Mouse (Mus musculus): ENCODE results near the gene Ptprd.

Gene Ptprd

DNA sequence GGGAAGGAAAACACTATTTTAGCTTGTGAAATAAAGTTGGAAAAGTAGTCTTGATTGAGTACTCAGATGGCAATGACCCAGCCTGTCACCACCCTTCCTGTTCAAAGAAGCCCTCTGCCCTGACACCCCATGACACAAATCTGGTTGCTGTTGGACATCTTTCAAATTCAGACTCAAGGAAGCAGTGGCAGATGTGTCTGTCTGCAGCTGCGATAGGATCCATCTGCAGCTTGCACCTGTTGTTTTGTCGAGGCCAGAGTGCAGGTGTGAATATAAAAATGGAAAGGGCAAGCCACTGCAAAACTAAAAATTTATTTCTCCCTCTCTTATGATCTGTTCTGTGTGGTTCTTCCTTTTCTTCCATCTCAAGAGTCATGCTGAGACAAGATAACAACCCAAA is 978.5 kb downstream of the Ptprd start:
- no peak for DNase-seq

DNA sequence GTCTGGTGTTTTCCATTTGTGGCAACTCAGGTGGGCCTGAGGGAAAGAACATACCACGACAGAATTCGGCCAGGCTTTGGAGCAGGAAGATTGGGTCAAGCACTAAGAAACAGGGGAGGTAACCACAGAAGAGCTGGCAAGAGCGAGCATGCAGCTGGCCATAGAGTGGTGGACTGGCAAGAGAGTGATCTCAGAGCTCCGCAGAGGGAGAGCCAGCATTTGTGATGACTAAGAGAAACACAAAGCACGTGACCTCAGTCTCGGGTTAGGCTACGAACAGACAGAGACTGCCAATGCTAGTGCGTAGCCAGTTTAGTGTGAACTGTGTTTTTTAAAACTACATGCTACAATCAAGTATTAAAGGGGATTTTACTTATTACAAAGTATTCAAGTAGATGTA is 1042.9 kb downstream of the Ptprd start:
- no peak for DNase-seq

DNA sequence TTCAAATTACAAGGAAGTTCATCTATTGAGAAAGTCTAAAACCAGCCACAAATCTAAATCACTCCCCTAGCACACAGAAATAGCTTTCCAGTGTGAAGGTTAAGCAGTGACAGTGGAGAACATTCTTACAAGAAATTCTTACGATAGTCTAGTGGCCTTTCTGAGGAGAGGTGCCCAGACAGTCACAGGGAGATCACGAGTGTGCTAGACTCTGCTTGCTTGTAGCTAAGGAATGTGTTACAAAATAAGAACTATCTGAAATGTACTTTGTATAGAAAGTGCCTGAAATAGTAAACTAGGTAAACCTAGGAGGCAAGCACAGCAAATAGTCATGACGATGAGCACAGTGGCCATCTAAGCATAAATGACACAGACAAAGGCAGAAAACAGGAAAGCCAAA is 1054.2 kb downstream of the Ptprd start:
- no peak for DNase-seq

DNA sequence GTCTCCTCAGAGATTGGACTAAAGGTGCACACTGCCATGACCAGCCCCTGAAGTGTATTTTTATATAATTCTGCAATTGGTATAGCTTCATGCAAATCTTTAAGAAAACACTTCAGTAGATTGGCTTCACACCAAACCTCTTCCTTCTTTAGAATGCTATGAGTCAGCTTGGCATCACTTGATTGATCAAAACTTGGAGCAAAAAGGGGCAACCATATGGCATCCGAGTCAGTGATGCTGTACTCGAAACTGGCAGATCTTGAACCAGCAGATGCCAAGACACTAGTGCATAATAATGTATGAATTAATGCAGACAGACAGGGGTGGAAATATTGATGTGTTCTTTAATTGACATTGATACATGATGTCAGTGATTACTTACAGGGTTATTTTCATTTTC is 1056.2 kb downstream of the Ptprd start:
- DNase-seq, result no peak

DNA sequence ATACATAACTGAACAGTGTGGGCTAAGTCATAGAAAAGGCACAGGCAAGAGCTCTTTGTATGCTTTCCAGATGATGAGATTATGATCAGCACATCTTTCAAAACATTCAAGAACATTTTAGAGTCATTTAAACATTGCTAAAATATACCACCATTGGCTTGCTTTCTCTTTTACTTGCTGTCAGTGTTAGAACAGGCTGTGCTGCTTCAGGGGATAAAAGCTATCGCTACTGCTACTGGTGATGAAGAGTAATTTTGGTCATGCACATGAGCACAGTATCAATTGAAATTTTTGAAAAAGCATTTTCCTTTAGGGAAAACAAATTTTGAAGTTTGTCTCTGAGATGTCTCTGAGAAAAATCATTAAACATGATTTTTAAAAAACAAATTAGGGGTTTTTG is 1056.7 kb downstream of the Ptprd start:
- DNase-seq, result no peak

DNA sequence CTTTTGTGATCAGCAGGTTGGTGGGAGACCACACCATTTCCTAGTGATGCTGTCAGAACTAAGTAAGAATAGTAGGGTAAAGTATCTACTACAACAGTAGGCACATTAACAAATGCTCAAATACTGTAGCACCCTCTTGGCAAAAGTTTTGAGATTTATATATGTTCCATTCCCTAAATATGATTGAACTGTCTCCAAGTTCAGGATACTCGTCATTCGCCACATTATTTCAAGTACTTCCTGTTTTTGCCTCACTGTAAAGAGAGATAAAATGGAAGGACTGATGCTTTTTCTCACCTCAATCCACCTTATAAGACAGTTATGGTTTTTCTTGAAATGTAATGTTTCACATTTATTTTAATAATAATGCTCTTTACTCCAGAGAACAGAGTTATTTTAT is 1086.9 kb downstream of the Ptprd start:
- DNase-seq, result no peak

DNA sequence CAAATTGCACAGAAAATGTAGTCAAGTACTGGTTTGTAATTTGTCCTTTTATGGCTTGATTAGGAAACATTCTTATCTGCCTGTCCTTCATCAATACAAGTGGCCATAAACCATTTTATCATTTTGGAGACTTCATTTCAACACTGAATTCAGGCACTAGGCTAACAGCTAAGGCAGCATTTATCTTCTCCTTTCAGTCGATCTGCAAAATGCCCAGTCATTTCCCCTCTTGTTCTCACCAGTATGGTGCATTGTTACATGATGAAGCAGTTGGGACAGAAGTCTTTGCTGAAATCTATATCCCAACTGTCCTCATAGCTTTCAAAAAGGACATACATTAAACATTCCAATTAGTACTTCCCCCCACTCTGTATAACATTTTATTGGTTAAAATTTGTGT is 1100.9 kb downstream of the Ptprd start:
- no peak for DNase-seq

DNA sequence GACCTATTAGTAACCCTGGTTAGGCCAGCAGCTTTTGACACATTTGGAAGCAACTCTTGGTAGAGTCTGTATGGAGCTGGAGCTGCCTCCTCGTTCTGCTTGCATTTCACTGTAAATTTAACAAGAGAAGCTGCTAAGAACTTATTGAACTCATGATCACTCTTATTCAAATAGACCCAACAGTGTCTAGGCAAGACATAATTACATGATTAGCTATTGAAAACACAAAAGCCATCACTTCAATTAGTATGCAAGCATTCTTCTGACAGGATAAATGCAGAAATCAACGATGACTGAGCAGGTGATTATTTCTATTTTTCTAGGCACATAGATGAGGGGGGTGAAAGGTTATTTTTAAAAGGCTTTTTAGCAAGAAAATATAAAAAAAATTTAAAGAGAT is 1104.5 kb downstream of the Ptprd start:
- no peak for DNase-seq

DNA sequence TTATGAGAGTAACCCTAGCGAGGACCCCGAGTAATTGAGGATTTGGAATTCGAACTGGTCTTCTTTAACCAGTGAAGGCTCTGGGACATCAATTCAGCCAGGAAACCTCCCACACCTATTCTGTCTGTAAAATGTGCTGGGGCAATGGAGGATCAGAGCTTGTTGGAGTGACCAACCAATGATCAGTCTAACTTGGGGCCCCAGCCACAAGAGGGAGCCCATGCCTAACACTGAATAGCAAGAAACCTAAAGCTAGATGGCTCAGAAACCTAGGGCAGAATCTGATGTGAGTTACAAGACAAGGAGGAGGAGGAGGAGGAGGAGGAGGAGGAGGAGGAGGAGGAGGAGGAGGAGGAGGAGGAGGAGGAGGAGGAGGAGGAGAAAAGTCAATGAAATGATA is 1128.6 kb downstream of the Ptprd start:
- DNase-seq, result peak; percentile 7

DNA sequence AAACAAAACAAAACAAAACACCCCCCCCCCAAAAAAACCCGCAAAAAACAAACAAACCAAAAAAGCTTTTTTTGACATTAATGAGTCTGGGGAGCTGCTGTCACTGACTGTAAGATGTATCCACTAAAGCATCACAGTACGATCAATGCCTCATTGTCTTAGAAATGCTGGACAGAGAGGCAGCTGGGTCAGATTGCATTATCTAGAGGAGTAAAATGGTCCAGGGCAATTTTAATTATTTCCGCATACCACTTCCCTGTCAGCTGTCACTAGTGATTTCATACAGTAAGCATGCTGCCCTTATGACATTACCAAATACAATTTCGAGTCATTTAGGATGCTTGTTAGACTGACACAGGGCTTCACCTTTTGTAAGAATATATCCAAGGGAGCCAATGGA is 1134.2 kb downstream of the Ptprd start:
- no peak for DNase-seq

DNA sequence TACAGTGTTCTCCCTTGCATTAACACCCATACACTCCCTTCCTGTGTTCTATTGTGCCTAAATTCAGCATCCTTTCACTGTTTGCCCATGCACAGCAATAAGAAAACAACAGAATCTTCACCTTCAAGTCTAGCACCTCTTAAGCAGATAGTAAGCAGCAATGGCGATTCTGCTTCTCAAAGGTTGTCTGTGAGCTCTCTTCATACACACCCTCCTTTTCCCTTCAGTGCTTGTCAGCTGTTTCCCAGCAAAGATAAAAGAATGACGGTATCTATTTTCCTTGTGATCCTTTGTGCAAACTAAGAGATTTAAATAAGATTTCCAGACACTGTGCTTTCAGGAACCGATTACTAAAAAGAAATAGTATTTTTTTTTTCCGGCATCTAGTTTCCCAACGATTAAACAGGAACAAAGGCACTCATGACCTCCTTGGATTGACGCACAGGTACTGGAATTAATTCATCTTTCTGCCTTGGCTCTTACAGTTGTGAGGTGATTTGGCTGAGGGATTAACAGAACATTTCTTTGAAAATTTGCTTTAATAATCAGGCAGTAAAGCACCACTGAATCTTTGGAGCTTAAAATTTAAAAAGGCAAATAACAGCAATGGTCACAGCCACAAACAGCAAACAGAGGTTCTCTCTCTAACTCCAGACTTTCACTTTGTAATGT is 1161.1 kb downstream of the Ptprd start:
- no peak for DNase-seq

DNA sequence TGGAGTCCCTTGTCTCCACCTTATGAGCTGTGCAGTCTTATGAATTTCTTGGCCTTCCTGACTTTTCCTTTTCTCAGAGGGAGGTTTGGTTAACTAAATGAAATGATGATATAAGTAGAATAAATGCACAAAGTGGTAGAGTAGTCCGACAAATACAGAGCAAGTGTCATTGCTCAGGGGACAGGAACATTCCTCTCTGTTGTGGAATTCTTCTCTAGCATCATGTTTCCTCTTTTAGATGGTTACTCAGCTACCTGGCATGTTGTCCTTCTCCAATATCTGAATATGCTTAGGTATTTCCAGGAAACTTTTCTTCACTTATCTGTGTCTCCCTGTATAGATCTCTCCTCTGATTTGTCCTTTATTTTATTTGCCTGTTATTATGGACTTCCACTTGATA is 1207.3 kb downstream of the Ptprd start:
- no peak for DNase-seq

DNA sequence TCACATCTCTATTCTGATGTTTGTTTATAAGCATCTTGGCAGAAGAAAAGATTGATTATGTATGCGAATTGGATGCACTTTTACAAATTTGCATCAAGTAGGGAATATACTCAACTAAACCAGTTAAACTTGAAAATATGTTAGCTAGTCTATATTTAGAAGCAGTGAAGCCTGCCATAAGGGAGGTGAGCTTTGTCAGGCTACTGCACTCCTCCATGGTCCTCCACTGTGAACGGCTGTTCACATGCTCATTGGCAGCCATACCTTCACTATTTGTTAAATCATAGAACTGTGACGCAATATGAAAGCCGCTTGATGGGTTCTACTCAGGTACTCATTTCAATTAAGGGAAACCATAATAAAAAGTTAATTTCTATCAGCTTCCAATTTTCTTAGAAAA is 1215.6 kb downstream of the Ptprd start:
- no peak for DNase-seq

DNA sequence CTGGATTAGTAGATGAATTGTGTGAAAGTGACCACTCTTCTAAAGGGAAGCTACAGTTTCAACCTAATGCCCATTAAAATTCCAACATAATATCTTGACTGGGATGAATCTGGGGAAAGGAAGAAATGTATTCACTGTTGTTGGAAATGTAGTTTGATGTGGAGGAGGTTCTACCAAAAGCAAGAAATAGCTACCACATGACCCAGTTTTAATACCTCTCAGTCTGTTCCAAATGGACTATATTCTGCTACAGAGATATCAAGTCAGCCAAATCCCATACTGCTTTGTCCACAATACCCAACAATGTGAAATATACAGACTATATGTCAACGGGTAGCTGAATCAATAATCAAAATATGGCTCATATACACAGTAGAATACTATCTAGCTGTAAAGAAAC is 1221.8 kb downstream of the Ptprd start:
- no peak for DNase-seq

DNA sequence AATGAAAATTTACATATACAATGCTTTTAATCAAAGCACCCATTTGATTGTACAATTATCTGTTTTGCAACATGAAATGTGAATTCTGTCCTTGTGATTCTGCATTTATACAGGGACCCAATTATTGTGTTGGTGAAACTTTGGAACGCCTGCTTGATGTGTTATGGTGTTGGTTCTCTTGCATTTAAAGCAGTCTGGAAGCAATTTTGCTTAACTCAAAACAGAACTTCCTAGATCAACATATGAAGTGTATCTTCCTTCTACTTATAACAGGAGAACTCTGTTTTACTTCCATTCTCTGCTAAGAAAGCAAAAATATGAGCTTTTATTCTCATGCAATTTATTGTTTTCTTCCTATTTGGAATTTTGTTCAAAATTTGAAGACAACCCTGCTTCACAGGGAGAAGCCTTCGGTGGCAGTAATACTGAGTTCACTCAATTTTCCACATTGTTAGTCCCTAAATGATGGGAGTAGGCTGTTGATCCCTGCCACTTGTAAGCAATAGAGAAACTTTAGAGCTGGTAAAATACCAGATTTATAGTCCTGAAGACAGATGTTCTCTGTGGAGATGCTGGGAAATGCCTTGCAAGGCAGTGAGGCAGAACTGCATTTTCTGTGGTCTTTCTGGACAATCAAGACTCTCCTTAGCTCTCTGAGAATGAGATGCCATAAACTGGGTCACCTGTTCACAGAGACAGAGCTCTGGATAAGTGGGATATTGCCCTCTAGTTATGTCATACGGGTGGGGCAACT is 1234.5 kb downstream of the Ptprd start:
- DNase-seq, result no peak

DNA sequence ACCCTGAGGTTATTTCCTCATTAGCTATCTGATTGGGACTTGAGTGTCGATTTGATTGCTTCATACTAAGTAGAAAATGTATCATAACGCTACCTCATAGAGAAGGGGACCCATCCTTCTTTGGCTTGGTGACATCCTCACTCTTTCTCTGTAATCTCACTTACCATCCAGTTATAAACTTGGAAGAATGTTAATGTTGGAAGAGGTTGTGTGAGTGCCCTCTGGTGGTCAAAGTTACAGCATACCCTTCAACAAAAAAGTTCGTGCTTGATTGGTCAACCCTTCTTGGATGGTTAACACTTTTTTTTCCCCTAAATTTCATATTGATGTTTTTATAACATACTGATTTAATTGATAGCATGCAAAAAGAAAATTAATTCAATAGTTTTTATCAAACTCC is 1263.5 kb downstream of the Ptprd start:
- no peak for DNase-seq

DNA sequence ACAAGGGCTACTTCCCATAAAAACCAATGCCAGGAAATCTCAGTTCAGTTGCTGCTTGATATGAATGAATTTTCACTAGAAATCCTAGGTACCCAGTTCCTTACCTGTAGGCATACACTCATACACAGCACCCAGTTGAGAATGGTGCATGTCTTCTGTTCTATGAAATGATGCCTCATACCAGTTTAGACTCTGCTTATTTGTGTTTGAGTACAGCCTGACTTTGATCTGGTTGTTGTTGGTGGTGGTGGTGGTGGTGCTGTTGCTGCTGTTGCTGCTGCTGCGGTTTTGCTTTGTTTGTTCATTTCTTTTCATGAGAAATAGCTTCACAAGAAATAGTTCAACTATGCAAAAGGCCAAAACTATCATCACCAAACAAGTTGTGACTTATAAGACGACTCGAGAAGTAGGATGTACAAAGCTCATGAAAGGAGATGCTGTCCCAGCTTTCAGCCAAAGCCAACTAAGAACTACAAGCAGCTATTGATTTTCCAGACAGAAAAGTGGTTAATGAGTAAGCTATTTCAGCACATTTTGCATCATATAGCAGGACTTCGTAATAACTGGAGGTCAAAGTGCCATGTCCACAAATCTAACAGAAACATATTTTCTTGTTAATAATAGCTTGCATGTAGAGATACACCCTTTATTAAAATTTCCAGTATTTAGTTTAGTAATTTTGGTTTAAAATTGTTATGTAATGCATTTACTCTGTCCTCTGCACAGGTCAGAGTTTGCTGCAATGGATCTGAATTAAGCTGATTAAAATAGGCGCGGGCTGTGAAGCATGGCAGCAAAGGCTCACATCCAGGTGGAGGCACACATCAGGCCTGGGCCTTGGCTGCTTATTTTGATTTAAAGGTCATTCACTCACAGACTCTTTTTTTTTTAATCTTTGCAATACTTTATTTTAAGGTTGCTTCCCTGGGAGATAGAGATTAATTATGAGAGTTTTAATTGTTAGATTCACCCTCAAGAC is 1270.1 kb downstream of the Ptprd start:
- no peak for DNase-seq

DNA sequence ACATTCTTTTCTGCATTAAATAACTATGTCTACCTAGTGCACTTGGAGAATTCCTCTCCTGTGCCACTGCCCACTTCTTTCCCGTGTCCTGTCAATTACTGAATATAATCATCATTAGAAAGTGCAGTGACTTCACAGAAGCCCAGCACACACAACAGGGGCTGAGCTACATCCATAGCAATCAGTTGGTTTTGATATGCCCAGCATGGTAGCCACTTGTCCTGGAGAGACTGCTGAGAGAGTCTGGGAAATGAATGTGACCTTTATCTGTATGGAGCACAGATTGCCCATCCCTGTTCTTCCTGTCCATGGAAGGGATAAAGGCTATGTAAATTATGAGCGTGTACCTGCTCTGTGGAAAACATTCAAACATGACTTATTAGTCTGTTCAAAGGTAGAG is 1280.2 kb downstream of the Ptprd start:
- DNase-seq, result no peak

DNA sequence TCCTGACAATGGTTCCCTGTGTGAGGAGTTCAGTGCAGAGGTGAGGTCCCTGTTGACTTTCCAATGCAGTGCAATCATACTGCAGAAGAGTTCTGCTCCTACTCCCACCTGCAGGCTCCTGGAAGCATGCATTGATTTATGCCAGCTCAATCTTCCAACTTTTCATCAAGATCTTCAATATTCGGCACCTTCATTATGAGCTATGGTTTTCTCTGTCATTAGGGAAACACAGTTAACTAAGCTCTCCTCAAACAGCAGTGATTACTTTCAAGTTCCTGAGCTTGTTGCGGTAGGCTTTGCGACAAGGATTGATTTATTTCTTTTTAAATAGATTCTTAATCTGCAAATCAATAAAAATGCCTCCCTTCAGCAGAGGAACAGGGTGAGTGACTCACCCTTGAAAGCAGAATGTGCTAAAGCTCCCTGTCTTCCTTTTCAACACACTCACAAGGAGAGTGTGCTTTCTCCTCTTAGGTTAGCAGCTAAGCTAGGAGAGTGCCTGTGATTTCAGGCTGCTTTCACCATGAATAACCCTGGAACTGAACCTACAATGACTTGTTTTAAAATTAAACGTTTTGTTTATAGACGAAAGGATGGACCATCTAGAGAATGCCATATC is 1298.1 kb downstream of the Ptprd start:
- no peak for DNase-seq

DNA sequence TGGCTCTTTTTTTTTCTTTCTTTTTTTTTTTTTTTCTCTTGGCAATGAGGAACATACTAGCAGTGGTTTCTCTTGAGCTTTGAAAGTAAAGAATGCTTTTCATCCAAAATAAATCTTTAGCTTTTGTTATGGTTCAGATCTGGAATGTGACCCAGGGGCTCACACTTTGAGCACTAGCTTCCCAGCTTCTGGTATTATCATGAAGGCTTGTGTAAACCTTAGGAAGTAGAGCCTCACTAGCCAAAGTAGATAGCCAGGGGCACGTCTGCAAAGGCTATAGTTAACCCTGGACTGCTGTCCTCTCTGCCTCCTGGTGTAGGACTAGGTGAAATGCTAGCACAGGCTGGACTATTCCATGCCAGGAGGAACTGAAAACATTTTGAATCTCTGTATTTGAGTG is 1310.1 kb downstream of the Ptprd start:
- DNase-seq, result no peak

DNA sequence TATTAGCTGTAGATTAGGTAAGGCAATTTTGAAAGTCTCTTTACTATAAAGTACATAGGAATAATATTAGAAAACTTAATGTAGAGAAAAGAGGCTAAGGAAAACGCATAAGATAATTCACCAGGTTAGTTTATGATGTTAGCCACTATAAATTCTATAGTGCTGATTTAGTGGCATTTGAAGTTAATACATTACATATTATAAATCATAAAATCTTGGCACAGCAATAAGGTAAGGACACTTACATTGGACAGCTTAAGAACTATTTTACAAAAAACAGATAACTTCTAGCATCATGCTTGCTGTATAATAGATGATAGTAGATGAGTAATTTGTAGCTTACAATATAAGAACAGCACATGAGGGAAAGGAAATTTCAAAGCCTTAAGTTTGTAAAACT is 1322.1 kb downstream of the Ptprd start:
- DNase-seq, result no peak

DNA sequence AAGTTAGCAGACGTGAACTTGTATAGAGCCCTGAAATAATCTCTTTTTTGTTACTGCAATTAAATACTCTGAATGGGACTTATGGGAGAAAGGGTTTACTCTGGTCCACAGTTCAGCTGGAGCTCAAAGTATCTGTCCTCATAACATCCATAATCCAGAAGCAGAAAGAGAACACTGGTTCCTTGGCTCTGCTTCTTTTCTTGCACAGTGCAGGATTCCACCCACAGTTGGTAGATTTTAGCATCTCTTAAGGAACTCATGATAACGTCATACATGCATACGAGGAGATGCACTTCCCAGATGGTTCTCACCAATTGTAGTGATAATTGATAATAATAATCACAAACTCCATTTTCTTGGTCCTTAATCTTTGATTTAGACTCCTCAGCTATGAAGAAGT is 1330.2 kb downstream of the Ptprd start:
- no peak for DNase-seq

DNA sequence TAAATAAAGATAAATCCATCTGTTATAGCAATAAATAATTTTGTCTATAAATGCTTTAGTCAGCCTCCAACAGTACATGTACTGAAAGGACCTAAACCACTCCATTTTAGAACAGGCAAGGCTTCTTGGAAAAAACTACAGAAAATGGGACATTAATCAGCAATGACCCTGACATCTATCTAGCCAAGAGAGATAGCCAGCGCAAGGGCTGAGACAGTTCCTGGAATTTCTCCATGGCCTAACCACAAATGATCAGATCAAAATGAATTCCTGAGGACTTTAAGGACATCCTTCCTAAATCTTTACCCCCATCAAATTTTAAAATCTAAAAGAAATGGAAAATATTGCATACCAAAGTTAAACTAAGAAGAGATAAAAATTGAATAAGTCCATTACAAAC is 1340.8 kb downstream of the Ptprd start:
- DNase-seq, result no peak
